Mouse (Mus musculus) G1E (cell line): ENCODE data around the gene Iqgap2. TPM values are rescaled to one million over a fixed set of nuclear protein-coding genes. Genes with fewer than 3 reads are reported as not detected.

ENCODE experiments used
- ATAC-seq: 2 replicates; pipeline ENCODE4 v1.8.0; 2016; ENCODE audit warnings: mild to moderate bottlenecking; ENCODE audit not compliant: insufficient number of reproducible peaks, poor library complexity, low FRiP score, severe bottlenecking; ENCODE audit errors: extremely low read depth
- DNase-seq: peaks from one replicate; pipeline ENCODE4 v3.0.0; 2012; ENCODE audit warnings: low spot score
- H3K27me3 ChIP-seq: 2 replicates; pipeline ENCODE4 v1.6.1; 2012; ENCODE audit warnings: mild to moderate bottlenecking, low read length, inconsistent platforms; ENCODE audit not compliant: insufficient read depth
- H3K36me3 ChIP-seq: replicated peaks from 2 replicates; pipeline ENCODE3; 2012; ENCODE audit warnings: mild to moderate bottlenecking, inconsistent platforms
- H3K4me1 ChIP-seq: 2 replicates; pipeline ENCODE4 v1.6.1; 2012; ENCODE audit warnings: low read depth, low read length, inconsistent platforms, mixed read lengths; ENCODE audit not compliant: insufficient read depth
- H3K4me3 ChIP-seq: 2 replicates; pipeline ENCODE4 v1.5.1; 2012; ENCODE audit warnings: low read depth, mild to moderate bottlenecking, inconsistent platforms, low read length, moderate library complexity, mixed read lengths
- H3K9me3 ChIP-seq: replicated peaks from 2 replicates; pipeline ENCODE4 v1.6.1; 2012; ENCODE audit warnings: inconsistent platforms
- CTCF ChIP-seq: IDR thresholded peaks from 2 replicates; pipeline ENCODE4 v1.5.1; 2012; ENCODE audit warnings: low read depth, low read length, inconsistent platforms, mixed read lengths
- GATA1 ChIP-seq: IDR thresholded peaks from 2 replicates; pipeline ENCODE4 v1.6.1; 2012; ENCODE audit warnings: borderline replicate concordance, low read length, inconsistent platforms, mixed read lengths
- GATA2 ChIP-seq: IDR thresholded peaks from 2 replicates; pipeline ENCODE4 v1.6.1; 2012; ENCODE audit warnings: low read depth, low read length, inconsistent platforms, borderline replicate concordance
- POLR2AphosphoS5 ChIP-seq: IDR thresholded peaks from 2 replicates; pipeline ENCODE4 v1.6.1; 2012; ENCODE audit warnings: low read depth, low read length, inconsistent platforms; ENCODE audit not compliant: insufficient replicate concordance
- TAL1 ChIP-seq: conservative IDR thresholded peaks from 2 replicates; pipeline ENCODE4 v1.6.1; 2012; ENCODE audit warnings: low read depth, low read length, inconsistent platforms, mixed read lengths
- polyA plus RNA-seq: library from polyadenylated mRNA; stranded (reverse); fragments of >175 nt; gene quantifications from 2 replicates; pipeline ENCODE4 v1.2.3, GENCODE M21; 2012
- total RNA-seq, 2 experiments: library from RNA; stranded (forward) in 1 of 2; stranded (reverse) in 1 of 2; fragments of 200-1000 nt in 1 of 2; fragments of >200 nt in 1 of 2; fragmentation: Nextera tagmentation in 1 of 2; gene quantifications; 2 replicates each; pipeline ENCODE4 v1.2.3; 2014 to 2017

The Iqgap2 gene
- total and polyA plus RNA-seq, 3 experiments: 3.0 to 14.3 (median 6.6) TPM

- peaks cover 3% of the 10 kb centered on the region; the same call in 1 of the 2 replicates for H3K4me1 ChIP-seq
- H3K9me3 ChIP-seq: no peaks in the 10 kb centered on the region
- no peak overlapping the region for H3K4me3 ChIP-seq
- no peak for ATAC-seq
- TF ChIP-seq CTCF: no peak
- no peak for TF ChIP-seq GATA2
- no peak for TF ChIP-seq POLR2AphosphoS5
- TF ChIP-seq TAL1: no peak
- no peaks in the 10 kb centered on the region; the same call in 1 of the 2 replicates for H3K27me3 ChIP-seq
- H3K36me3 ChIP-seq: peaks cover 3% of the 10 kb centered on the region
- DNase-seq: no peak
Measured at GRCm38 (mm10) chr13:95831760-95832159, 60.0 kb downstream of the Iqgap2 start.

- DNase-seq (no peak), ATAC-seq (no peak)
- TF ChIP-seq CTCF (no peak), GATA1 (no peak), TAL1 (no peak), POLR2AphosphoS5 (no peak), GATA2 (no peak)
- Histone ChIP-seq H3K9me3 (no peaks in the 10 kb centered on the region), H3K27me3 (no peaks in the 10 kb centered on the region; the same call in 1 of the 2 replicates), H3K4me1 (peaks cover 3% of the 10 kb centered on the region; the same call in 1 of the 2 replicates), H3K4me3 (no peak overlapping the region), H3K36me3 (no peaks in the 10 kb centered on the region)
Measured at GRCm38 (mm10) chr13:95829431-95830171, 62.1 kb downstream of the Iqgap2 start.

DNA sequence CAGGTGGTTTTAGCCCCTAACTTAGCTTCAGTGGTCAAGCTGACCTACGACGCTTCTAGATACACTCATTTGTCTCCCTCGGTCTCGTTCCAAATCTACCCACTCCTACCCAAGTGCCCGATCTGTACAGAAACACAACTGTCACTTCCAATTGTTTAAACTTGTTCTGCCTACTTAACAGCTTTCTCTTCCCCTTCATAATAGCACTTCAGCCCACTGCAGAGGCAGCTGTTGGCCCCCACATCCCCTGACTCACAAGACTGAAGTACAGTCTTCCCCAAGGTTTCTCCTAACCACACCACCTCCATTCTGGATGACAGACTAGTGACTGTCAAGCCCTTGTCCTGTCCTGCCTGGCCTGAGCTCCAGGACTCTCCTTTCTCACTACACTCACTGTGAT lies 63.1 kb downstream of the Iqgap2 start:
- DNase-seq: no peak
- H3K4me3 ChIP-seq: no peak overlapping the region
- peaks cover 3% of the 10 kb centered on the region; the same call in 1 of the 2 replicates for H3K4me1 ChIP-seq
- H3K9me3 ChIP-seq: no peaks in the 10 kb centered on the region
- no peaks in the 10 kb centered on the region for H3K36me3 ChIP-seq
- H3K27me3 ChIP-seq: no peaks in the 10 kb centered on the region
- no peak for TF ChIP-seq GATA2
- no peak for TF ChIP-seq CTCF
- no peak for TF ChIP-seq GATA1
- TF ChIP-seq TAL1: no peak
- TF ChIP-seq POLR2AphosphoS5: no peak
- ATAC-seq: no peak

- no peak for ATAC-seq
- no peaks in the 10 kb centered on the region for H3K9me3 ChIP-seq
- TF ChIP-seq GATA2: no peak
- no peak for TF ChIP-seq CTCF
- no peak for TF ChIP-seq POLR2AphosphoS5
- no peak for TF ChIP-seq GATA1
- no peak for TF ChIP-seq TAL1
- DNase-seq: no peak
- H3K4me3 ChIP-seq: no peak overlapping the region
- no peaks in the 10 kb centered on the region for H3K36me3 ChIP-seq
- H3K4me1 ChIP-seq: peaks cover 3% of the 10 kb centered on the region; the same call in 1 of the 2 replicates
- H3K27me3 ChIP-seq: no peaks in the 10 kb centered on the region
Measured at GRCm38 (mm10) chr13:95826178-95826577, 65.5 kb downstream of the Iqgap2 start.

DNA sequence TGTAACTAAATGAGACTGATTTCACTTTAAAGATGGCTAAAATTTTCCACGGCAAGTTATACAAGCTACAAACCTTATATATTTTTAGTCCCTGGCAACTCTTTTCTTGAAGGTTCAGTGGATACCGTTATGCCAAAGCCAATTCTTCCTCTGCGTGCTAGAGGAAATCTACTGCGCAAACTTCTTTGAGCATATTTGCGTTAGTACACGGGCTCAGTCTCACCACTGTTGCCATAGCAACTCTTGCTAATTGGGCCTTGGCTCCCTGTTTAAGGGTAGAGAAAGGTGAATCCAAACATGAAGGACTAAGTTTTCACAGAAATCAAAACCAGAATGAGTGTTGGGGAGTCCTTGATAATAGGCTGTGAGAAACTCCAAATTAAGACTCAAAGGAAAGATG lies 68.8 kb downstream of the Iqgap2 start:
- ATAC-seq: no peak
- TF ChIP-seq CTCF (no peak), POLR2AphosphoS5 (no peak), GATA1 (no peak), GATA2 (no peak), TAL1 (no peak)
- DNase-seq: no peak
- Histone ChIP-seq H3K27me3 (no peaks in the 10 kb centered on the region), H3K36me3 (no peaks in the 10 kb centered on the region), H3K9me3 (no peaks in the 10 kb centered on the region), H3K4me1 (no peaks in the 10 kb centered on the region), H3K4me3 (no peak overlapping the region)

DNA sequence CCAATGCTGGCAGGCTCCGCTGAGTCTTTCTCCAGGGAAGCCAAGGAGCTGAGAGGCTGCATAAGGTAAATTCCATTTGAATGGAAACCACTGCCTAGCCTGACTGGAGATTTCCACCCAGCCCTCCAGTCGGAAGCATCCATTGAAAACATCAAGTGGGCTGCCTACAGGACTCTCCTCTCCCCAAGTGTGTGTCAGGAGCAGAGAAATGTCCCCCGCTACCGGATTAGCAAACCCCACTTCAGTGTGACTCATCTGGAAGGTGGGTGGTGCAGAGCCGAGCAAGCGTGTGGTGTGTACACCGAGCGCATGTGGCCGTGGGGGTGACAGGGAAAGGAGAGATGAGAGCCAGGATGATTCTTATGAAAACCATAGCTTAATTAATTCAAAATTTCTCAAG lies 71.7 kb downstream of the Iqgap2 start:
- H3K36me3 ChIP-seq: no peaks in the 10 kb centered on the region
- H3K4me1 ChIP-seq: no peaks in the 10 kb centered on the region
- no peaks in the 10 kb centered on the region for H3K27me3 ChIP-seq
- TF ChIP-seq CTCF (no peak), TAL1 (no peak), POLR2AphosphoS5 (no peak), GATA2 (no peak), GATA1 (no peak)
- DNase-seq (no peak), ATAC-seq (no peak)
- H3K4me3 ChIP-seq: no peak overlapping the region
- H3K9me3 ChIP-seq: no peaks in the 10 kb centered on the region
